Mouse (Mus musculus) thymus, adult 2 months (tissue): ENCODE data around the gene Limk2. TPM values are rescaled to one million over a fixed set of nuclear protein-coding genes. Genes with fewer than 3 reads are reported as not detected.
A peak's percentile ranks its signal among the peaks of the same experiment; 100 is the strongest.

Source experiments
- DNase-seq: peaks from one replicate; pipeline ENCODE4 v3.0.0; 2021
- H3K27ac ChIP-seq: fragments of 200-500 bp; 2 replicates; pipeline ENCODE4 v1.5.1; 2012; ENCODE audit warnings: low read length, control low read depth; ENCODE audit not compliant: control insufficient read depth, insufficient read depth
- H3K27me3 ChIP-seq: fragments of 200-500 bp; 2 replicates; pipeline ENCODE4 v1.6.1; 2012; ENCODE audit warnings: mild to moderate bottlenecking, low read length, moderate library complexity, mixed read lengths; ENCODE audit not compliant: control insufficient read depth, insufficient read depth
- H3K36me3 ChIP-seq: fragments of 200-500 bp; 2 replicates; pipeline ENCODE4 v1.6.1; 2012; ENCODE audit warnings: mild to moderate bottlenecking, low read length, moderate library complexity; ENCODE audit not compliant: control insufficient read depth, insufficient read depth
- H3K4me1 ChIP-seq: fragments of 200-500 bp; replicated peaks from 2 replicates; pipeline ENCODE4 v1.6.1; 2012; ENCODE audit warnings: low read length; ENCODE audit not compliant: control insufficient read depth, insufficient read depth
- H3K4me3 ChIP-seq: fragments of 200-500 bp; 2 replicates; pipeline ENCODE4 v1.5.1; 2012; ENCODE audit warnings: mild to moderate bottlenecking, low read length, control low read depth, moderate library complexity; ENCODE audit not compliant: control insufficient read depth, insufficient read depth
- CTCF ChIP-seq: fragments of 200-500 bp; IDR thresholded peaks from 2 replicates; pipeline ENCODE4 v1.5.1; 2012; ENCODE audit warnings: mild to moderate bottlenecking, control low read depth, low read length, moderate library complexity, borderline replicate concordance; ENCODE audit not compliant: control insufficient read depth, poor library complexity, insufficient read depth; ENCODE audit errors: extremely low read depth
- POLR2A ChIP-seq: fragments of 200-500 bp; IDR thresholded peaks from 2 replicates; pipeline ENCODE4 v1.6.1; 2012; ENCODE audit warnings: mild to moderate bottlenecking, low read length, control low read depth, moderate library complexity; ENCODE audit not compliant: control insufficient read depth, poor library complexity, insufficient read depth; ENCODE audit errors: extremely low read depth
- WGBS: fragments of 180-500 bp; shearing (Covaris S2); methylation state at CpG from one replicate; pipeline ENCODE4 v1.1.7; 2018; 5-methylcytosine and 5-hydroxymethylcytosine counted together
- polyA plus RNA-seq: library from polyadenylated mRNA; depleted of rRNA; stranded (reverse); fragments of >200 nt; gene quantifications from 2 replicates; pipeline ENCODE4 v1.2.3, GENCODE M21; 2012

Limk2 gene
- polyA plus RNA-seq, 1 experiment = 185 TPM

GRCm38 (mm10) chr11:3314148-3314547 lies 94.8 kb downstream of the Limk2 start:
- WGBS = 52% methylated on average over 2 of the region's 2 CpGs
- peak; percentile 65 for DNase-seq
- Histone ChIP-seq H3K27me3 (no peaks in the 10 kb centered on the region), H3K36me3 (peaks cover 5% of the 10 kb centered on the region), H3K4me3 (no peak overlapping the region), H3K4me1 (peaks cover 46% of the 10 kb centered on the region), H3K27ac (no peak overlapping the region; the same call in 1 of the 2 replicates)
- TF ChIP-seq POLR2A = no peak
- TF ChIP-seq CTCF = no peak

DNA sequence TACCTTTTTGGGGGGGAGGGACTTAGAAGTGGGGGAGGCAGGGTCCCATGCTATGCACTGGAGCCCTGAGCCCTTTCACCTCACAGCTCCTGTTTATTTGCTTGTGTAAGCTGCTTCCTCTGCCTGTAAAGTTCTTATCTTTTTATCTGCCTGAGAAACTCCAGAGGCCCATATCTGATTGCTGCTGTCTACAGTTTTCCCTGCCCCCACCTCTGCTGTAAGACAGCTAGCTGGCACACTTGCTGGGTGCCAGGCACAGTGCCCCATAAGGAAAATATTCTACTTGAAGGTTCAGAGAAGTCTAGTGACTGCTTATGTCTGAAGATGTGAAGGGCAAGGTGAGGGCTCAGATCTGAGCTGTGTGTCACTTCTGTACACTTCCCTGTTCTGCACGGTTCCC lies 95.7 kb downstream of the Limk2 start:
- Histone ChIP-seq H3K36me3 (peaks cover 13% of the 10 kb centered on the region), H3K4me1 (peaks cover 46% of the 10 kb centered on the region), H3K27me3 (no peaks in the 10 kb centered on the region), H3K4me3 (no peak overlapping the region), H3K27ac (peak overlapping the region; percentile 95)
- WGBS = 6% methylated on average over 1 of the region's 1 CpGs
- TF ChIP-seq CTCF = no peak
- peak; percentile 60 for DNase-seq

DNA sequence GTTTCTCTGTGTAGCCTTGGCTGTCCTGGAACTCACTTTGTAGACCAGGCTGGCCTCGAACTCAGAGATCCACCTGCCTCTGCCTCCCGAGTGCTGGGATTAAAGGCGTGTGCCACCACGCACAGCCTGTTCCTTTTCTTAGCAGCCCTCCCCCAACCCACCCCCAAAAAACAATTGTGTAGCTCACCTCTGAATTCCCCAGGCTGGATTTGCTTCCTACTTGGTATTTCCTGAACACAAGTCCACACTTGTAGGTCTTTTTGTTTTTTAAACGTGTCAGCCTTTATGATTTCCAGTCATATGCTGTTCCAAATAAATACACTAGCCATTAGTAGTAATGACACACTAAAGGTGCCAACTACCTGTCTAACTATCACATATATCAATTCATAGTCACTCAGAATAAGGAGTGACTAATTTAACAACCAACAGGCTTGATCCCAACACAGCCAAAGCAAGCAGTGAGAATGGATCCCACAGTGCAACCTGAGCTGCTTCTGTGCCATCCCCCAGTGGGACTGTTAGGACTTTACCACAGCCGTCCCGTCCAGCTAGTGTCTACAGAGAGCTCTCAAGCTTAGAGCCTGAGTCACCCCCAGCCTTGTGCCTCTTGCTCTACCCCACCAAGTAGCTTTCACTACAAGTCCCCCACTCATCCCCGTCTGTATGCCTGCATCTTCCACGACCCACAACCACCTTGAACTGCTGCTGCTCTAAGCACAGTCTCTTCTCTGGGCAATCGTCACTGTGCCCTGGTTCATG lies 97.2 kb downstream of the Limk2 start:
- 34% methylated on average over 10 of the region's 10 CpGs for WGBS
- TF ChIP-seq POLR2A (no peak), CTCF (no peak)
- Histone ChIP-seq H3K4me1 (peaks cover 49% of the 10 kb centered on the region), H3K27ac (peak overlapping the region; percentile 95), H3K4me3 (no peak overlapping the region), H3K27me3 (no peaks in the 10 kb centered on the region), H3K36me3 (peaks cover 28% of the 10 kb centered on the region)
- DNase-seq = no peak

GRCm38 (mm10) chr11:3310789-3311585 lies 98.0 kb downstream of the Limk2 start:
- WGBS = 13% methylated on average over 9 of the region's 10 CpGs
- TF ChIP-seq POLR2A (no peak), CTCF (no peak)
- no peak overlapping the region; the same call in 1 of the 2 replicates for H3K4me3 ChIP-seq
- peaks cover 36% of the 10 kb centered on the region for H3K36me3 ChIP-seq
- peak; percentile 42 for DNase-seq
- H3K4me1 ChIP-seq = peaks cover 49% of the 10 kb centered on the region
- H3K27me3 ChIP-seq = no peaks in the 10 kb centered on the region
- H3K27ac ChIP-seq = peak overlapping the region; percentile 95

DNA sequence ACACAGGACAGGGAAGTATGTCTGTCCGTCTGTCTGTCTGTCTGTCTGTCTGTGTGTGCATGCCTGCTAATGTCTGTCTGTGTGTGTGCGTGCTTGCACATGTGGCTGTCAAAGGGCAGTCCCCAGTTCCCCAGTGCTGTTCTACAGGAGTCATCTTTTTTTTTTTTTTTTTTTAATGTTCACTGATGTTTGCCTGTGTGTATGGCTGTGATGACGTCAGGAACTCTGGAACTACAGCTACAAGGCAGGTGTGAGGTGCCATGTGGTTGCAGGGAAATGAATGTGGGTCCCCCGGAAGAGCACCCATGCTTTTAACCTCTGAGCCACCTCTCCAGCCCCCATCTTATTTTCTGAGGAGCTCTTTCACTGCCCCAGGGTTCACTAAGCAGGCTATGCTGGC lies 99.1 kb downstream of the Limk2 start:
- TF ChIP-seq CTCF (no peak), POLR2A (no peak)
- H3K4me3 ChIP-seq = no peak overlapping the region
- peak overlapping the region; percentile 95 for H3K27ac ChIP-seq
- peak; percentile 49 for DNase-seq
- H3K36me3 ChIP-seq = peaks cover 47% of the 10 kb centered on the region
- H3K4me1 ChIP-seq = peaks cover 47% of the 10 kb centered on the region
- H3K27me3 ChIP-seq = no peaks in the 10 kb centered on the region
- 21% methylated on average over 4 of the region's 4 CpGs for WGBS

- Histone ChIP-seq H3K4me3 (no peak overlapping the region), H3K27ac (peak overlapping the region; percentile 6; the same call in 1 of the 2 replicates), H3K36me3 (peaks cover 64% of the 10 kb centered on the region), H3K4me1 (peaks cover 39% of the 10 kb centered on the region), H3K27me3 (no peaks in the 10 kb centered on the region)
- DNase-seq = no peak
- no peak for TF ChIP-seq CTCF
- no peak for TF ChIP-seq POLR2A
- WGBS = 80% methylated on average over 3 of the region's 3 CpGs
Observed at GRCm38 (mm10) chr11:3307875-3308274, 101.1 kb downstream of the Limk2 start.
